Mouse (Mus musculus) erythroblast, embryonic 14.5 days (primary cell): ENCODE data around the gene Resp18. TPM values are rescaled to one million over a fixed set of nuclear protein-coding genes. Genes with fewer than 3 reads are reported as not detected.

Source experiments
- H3K27me3 ChIP-seq: 2 replicates; pipeline ENCODE4 v1.6.1; 2012; ENCODE audit warnings: inconsistent platforms; ENCODE audit not compliant: control insufficient read depth
- H3K36me3 ChIP-seq: 2 replicates; pipeline ENCODE4 v1.6.1; 2012; ENCODE audit warnings: mild to moderate bottlenecking, inconsistent platforms; ENCODE audit not compliant: control insufficient read depth
- H3K4me1 ChIP-seq: 2 replicates; pipeline ENCODE4 v1.6.1; 2012; ENCODE audit warnings: inconsistent platforms; ENCODE audit not compliant: control insufficient read depth
- H3K4me3 ChIP-seq: replicated peaks from 2 replicates; pipeline ENCODE3; 2012; ENCODE audit warnings: moderate library complexity, mild to moderate bottlenecking, inconsistent platforms
- H3K9me3 ChIP-seq: 2 replicates; pipeline ENCODE4 v1.6.1; 2012; ENCODE audit warnings: low read length, inconsistent platforms, mixed read lengths; ENCODE audit not compliant: control insufficient read depth
- GATA1 ChIP-seq: IDR thresholded peaks from 2 replicates; pipeline ENCODE4 v1.6.1; 2012; ENCODE audit warnings: low read length, inconsistent platforms, mixed read lengths
- TAL1 ChIP-seq: IDR thresholded peaks from 3 replicates; pipeline ENCODE4 v1.6.1; 2012; ENCODE audit warnings: low read length, inconsistent platforms, mixed read lengths
- polyA plus RNA-seq: library from polyadenylated mRNA; stranded (reverse); fragments of >175 nt; gene quantifications from 2 replicates; pipeline ENCODE4 v1.2.3, GENCODE M21; 2012

Gene Resp18
- polyA plus RNA-seq, 1 experiment, result not detected

- H3K9me3 ChIP-seq, result no peaks in the 10 kb centered on the region
- no peaks in the 10 kb centered on the region for H3K36me3 ChIP-seq
- no peak overlapping the region for H3K4me3 ChIP-seq
- no peaks in the 10 kb centered on the region for H3K4me1 ChIP-seq
- no peak for TF ChIP-seq TAL1
- TF ChIP-seq GATA1, result no peak
- H3K27me3 ChIP-seq, result no peaks in the 10 kb centered on the region
These were observed 11.2 kb upstream of the Resp18 start for GRCm38 (mm10) chr1:75289376-75289775.

GRCm38 (mm10) chr1:75284911-75285310, 6.7 kb upstream of the Resp18 start:
- Histone ChIP-seq H3K4me3 (no peak overlapping the region), H3K4me1 (no peaks in the 10 kb centered on the region), H3K9me3 (peaks cover 6% of the 10 kb centered on the region; the same call in 1 of the 2 replicates), H3K36me3 (no peaks in the 10 kb centered on the region), H3K27me3 (no peaks in the 10 kb centered on the region)
- no peak for TF ChIP-seq GATA1

- Histone ChIP-seq H3K36me3 (no peaks in the 10 kb centered on the region), H3K9me3 (peaks cover 6% of the 10 kb centered on the region; the same call in 1 of the 2 replicates), H3K27me3 (peaks cover 7% of the 10 kb centered on the region), H3K4me3 (no peak overlapping the region), H3K4me1 (no peaks in the 10 kb centered on the region)
- TF ChIP-seq TAL1 (no peak), GATA1 (no peak)
These were observed 4.8 kb upstream of the Resp18 start for GRCm38 (mm10) chr1:75283017-75283416.

- H3K27me3 ChIP-seq, result peaks cover 12% of the 10 kb centered on the region
- TF ChIP-seq GATA1, result no peak
- TF ChIP-seq TAL1, result no peak
- no peak overlapping the region for H3K4me3 ChIP-seq
- H3K9me3 ChIP-seq, result peaks cover 6% of the 10 kb centered on the region; the same call in 1 of the 2 replicates
- H3K4me1 ChIP-seq, result no peaks in the 10 kb centered on the region
- no peaks in the 10 kb centered on the region for H3K36me3 ChIP-seq
These were observed 723 bp downstream of the Resp18 start for GRCm38 (mm10) chr1:75277195-75278188.

- Histone ChIP-seq H3K4me3 (no peak within 1 kb of the TSS), H3K36me3 (no peaks in the 10 kb centered on the region), H3K27me3 (peaks cover 43% of the 10 kb centered on the region), H3K9me3 (no peaks in the 10 kb centered on the region), H3K4me1 (no peaks in the 10 kb centered on the region)
- TF ChIP-seq TAL1 (no peak), GATA1 (no peak)
These were observed 13.9 kb downstream of the Resp18 start, which contains the start of gene Ptprn for GRCm38 (mm10) chr1:75264091-75264880. Ptprn (minus strand) TSS chr1:75264502.

GRCm38 (mm10) chr1:75262969-75263951, 15.0 kb downstream of the Resp18 start:
- H3K4me1 ChIP-seq, result no peaks in the 10 kb centered on the region
- H3K27me3 ChIP-seq, result peaks cover 40% of the 10 kb centered on the region
- H3K9me3 ChIP-seq, result no peaks in the 10 kb centered on the region
- no peak overlapping the region for H3K4me3 ChIP-seq
- H3K36me3 ChIP-seq, result no peaks in the 10 kb centered on the region
- no peak for TF ChIP-seq GATA1
- TF ChIP-seq TAL1, result no peak

GRCm38 (mm10) chr1:75261278-75261677, 16.9 kb downstream of the Resp18 start:
- Histone ChIP-seq H3K9me3 (no peaks in the 10 kb centered on the region), H3K36me3 (no peaks in the 10 kb centered on the region), H3K27me3 (peaks cover 40% of the 10 kb centered on the region), H3K4me1 (no peaks in the 10 kb centered on the region), H3K4me3 (no peak overlapping the region)
- no peak for TF ChIP-seq TAL1
- no peak for TF ChIP-seq GATA1

GRCm38 (mm10) chr1:75255516-75256046, 22.6 kb downstream of the Resp18 start:
- Histone ChIP-seq H3K36me3 (no peaks in the 10 kb centered on the region), H3K4me3 (no peak overlapping the region), H3K9me3 (no peaks in the 10 kb centered on the region), H3K27me3 (no peaks in the 10 kb centered on the region), H3K4me1 (peaks cover 33% of the 10 kb centered on the region)
- no peak for TF ChIP-seq GATA1
- TF ChIP-seq TAL1, result no peak
